Mouse (Mus musculus) forebrain, embryonic 16.5 days (tissue): Measurements from ENCODE around the gene Gm10309. TPM values are rescaled to one million over a fixed set of nuclear protein-coding genes. Genes with fewer than 3 reads are reported as not detected.

Source experiments
- ATAC-seq: fragments of 200-750 bp; cut with Nextera tagmentation; 2 replicates; pipeline ENCODE4 v1.8.0; 2017; ENCODE audit warnings: mild to moderate bottlenecking, moderate library complexity
- H3K27ac ChIP-seq: fragments of 300-500 bp; sonication (generic); 2 replicates; pipeline ENCODE4 v1.5.1; 2014; ENCODE audit warnings: low read length, control low read depth
- H3K27me3 ChIP-seq: fragments of 300-500 bp; sonication (generic); replicated peaks from 2 replicates; pipeline ENCODE4 v1.6.1; 2014; ENCODE audit warnings: low read length; ENCODE audit not compliant: control insufficient read depth, insufficient read depth
- H3K36me3 ChIP-seq: fragments of 300-500 bp; sonication (generic); 2 replicates; pipeline ENCODE4 v1.6.1; 2014; ENCODE audit not compliant: control insufficient read depth, insufficient read depth
- H3K4me1 ChIP-seq: fragments of 300-500 bp; sonication (generic); replicated peaks from 2 replicates; pipeline ENCODE4 v1.6.1; 2014; ENCODE audit warnings: low read length; ENCODE audit not compliant: control insufficient read depth, insufficient read depth
- H3K4me2 ChIP-seq: fragments of 300-500 bp; sonication (generic); 2 replicates; pipeline ENCODE4 v1.6.1; 2014; ENCODE audit warnings: mild to moderate bottlenecking, low read length, control low read depth
- H3K4me3 ChIP-seq: fragments of 300-500 bp; sonication (generic); replicated peaks from 2 replicates; pipeline ENCODE4 v1.5.1; 2014; ENCODE audit warnings: mild to moderate bottlenecking, low read length, control low read depth
- H3K9ac ChIP-seq: fragments of 300-500 bp; sonication (generic); replicated peaks from 2 replicates; pipeline ENCODE4 v1.6.1; 2014; ENCODE audit warnings: low read depth, low read length, control low read depth
- H3K9me3 ChIP-seq: fragments of 300-500 bp; sonication (generic); 2 replicates; pipeline ENCODE4 v1.6.1; 2016; ENCODE audit warnings: low read length; ENCODE audit not compliant: control insufficient read depth
- WGBS: fragments of 180-500 bp; shearing (Covaris S2); extraction: QIAGEN DNeasy Blood & Tissue Kit; methylation state at CpG from one replicate; pipeline ENCODE4 v1.1.7; 2014; 5-methylcytosine and 5-hydroxymethylcytosine counted together
- polyA plus RNA-seq: library from polyadenylated mRNA; unstranded; fragments of >200 nt; fragmentation: Nextera tagmentation; extraction: Ambion mirVana; gene quantifications from 2 replicates; pipeline ENCODE4 v1.2.1, GENCODE M21; 2015

The Gm10309 gene
- polyA plus RNA-seq, 1 experiment from 2014 or later = 1.2 TPM

- Histone ChIP-seq H3K4me1 (peaks cover 12% of the 10 kb centered on the region), H3K4me3 (no peak overlapping the region), H3K9ac (no peak overlapping the region), H3K27ac (no peak overlapping the region), H3K9me3 (no peaks in the 10 kb centered on the region), H3K27me3 (no peaks in the 10 kb centered on the region), H3K4me2 (no peak overlapping the region), H3K36me3 (no peaks in the 10 kb centered on the region)
- 64% methylated on average over 6 of the region's 6 CpGs for WGBS
- no peak for ATAC-seq
These were observed 48.5 kb downstream of the Gm10309 start for GRCm38 (mm10) chr17:86456512-86456911.

GRCm38 (mm10) chr17:86454351-86454706 lies 50.7 kb downstream of the Gm10309 start:
- Histone ChIP-seq H3K27ac (no peak overlapping the region), H3K4me3 (no peak overlapping the region), H3K9me3 (no peaks in the 10 kb centered on the region), H3K9ac (no peak overlapping the region), H3K27me3 (no peaks in the 10 kb centered on the region), H3K4me1 (0 out of 2 replicates have a peak, but pooled peaks cover 2% of the 10 kb centered on the region), H3K36me3 (no peaks in the 10 kb centered on the region), H3K4me2 (no peak overlapping the region)
- no peak for ATAC-seq
- 83% methylated on average over 3 of the region's 3 CpGs for WGBS

- WGBS = 91% methylated on average over 14 of the region's 14 CpGs
- H3K9ac ChIP-seq = no peak overlapping the region
These were observed 51.2 kb downstream of the Gm10309 start for GRCm38 (mm10) chr17:86453673-86454350.

GRCm38 (mm10) chr17:86452934-86453333 lies 52.1 kb downstream of the Gm10309 start:
- no peaks in the 10 kb centered on the region for H3K27me3 ChIP-seq
- no peak overlapping the region for H3K9ac ChIP-seq
- 0 out of 2 replicates have a peak, but pooled peaks cover 2% of the 10 kb centered on the region for H3K4me1 ChIP-seq
- no peak overlapping the region for H3K4me2 ChIP-seq
- no peak overlapping the region for H3K27ac ChIP-seq
- no peaks in the 10 kb centered on the region for H3K9me3 ChIP-seq
- no peak overlapping the region for H3K4me3 ChIP-seq
- ATAC-seq = no peak
- no peaks in the 10 kb centered on the region for H3K36me3 ChIP-seq
- 89% methylated on average over 4 of the region's 4 CpGs for WGBS

More at GRCm38 (mm10) chr17:86453673-86454350, 51.2 kb downstream of the Gm10309 start:
- H3K4me3 ChIP-seq = no peak overlapping the region
- H3K4me2 ChIP-seq = no peak overlapping the region
- no peaks in the 10 kb centered on the region for H3K36me3 ChIP-seq
- ATAC-seq = no peak
- H3K27ac ChIP-seq = no peak overlapping the region
- H3K9me3 ChIP-seq = no peaks in the 10 kb centered on the region
- no peaks in the 10 kb centered on the region for H3K27me3 ChIP-seq
- 0 out of 2 replicates have a peak, but pooled peaks cover 2% of the 10 kb centered on the region for H3K4me1 ChIP-seq

Other genes with a start within 250 kb of the Gm10309 start
- 4.2 and 4.6 TPM in 2 replicates for gene Epas1, start 248.5 kb upstream of the Gm10309 start, polyA plus RNA-seq